Mouse (Mus musculus) kidney, postnatal 14 days (tissue): ENCODE data around the gene Chfr.

ENCODE experiments used
- DNase-seq: peaks from one replicate; pipeline ENCODE4 v3.0.0; 2022; ENCODE audit warnings: mixed read lengths

Chfr gene

DNA sequence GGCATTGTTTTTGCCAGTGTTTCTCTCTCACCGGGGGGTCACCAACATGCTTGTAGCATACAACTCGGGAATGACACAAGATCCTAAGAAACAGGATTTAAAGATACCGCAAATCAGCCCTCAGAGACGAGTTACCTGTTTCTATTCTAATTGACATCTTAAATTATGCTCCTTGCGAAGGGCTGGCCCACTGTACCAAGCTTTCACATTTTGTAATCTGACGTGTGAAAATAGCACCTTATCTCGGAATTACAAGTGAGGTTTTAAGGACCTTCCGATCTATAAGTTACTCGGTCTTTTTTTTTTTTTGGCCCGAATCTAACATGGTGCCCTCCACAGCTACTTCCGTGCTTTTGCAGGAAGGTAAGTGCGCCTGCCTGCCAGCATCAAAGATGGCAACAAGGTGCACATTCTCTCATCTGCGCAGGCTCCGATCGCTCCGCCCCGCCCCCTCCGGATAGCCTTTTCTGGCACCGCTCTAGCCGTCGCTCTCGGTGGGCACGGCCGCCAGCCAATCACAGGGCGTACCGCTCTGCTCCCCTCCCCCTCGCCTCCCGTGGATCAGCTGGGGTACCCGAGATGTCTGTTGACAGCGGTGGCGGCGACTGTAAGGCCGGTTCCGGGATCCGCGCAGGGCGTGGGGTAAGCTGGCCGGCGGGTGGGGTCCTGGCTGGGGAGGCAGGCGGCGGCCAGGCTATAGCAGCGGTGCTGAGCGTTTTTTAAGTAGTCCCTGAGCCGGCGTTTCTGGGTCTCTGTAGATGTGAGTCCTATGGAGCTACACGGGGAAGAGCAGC lies at the start of gene Chfr:
Gene Chfr (plus strand): TSS at position 550 of the 794 bp plus-strand sequence.
- peak; percentile 100 for DNase-seq

DNA sequence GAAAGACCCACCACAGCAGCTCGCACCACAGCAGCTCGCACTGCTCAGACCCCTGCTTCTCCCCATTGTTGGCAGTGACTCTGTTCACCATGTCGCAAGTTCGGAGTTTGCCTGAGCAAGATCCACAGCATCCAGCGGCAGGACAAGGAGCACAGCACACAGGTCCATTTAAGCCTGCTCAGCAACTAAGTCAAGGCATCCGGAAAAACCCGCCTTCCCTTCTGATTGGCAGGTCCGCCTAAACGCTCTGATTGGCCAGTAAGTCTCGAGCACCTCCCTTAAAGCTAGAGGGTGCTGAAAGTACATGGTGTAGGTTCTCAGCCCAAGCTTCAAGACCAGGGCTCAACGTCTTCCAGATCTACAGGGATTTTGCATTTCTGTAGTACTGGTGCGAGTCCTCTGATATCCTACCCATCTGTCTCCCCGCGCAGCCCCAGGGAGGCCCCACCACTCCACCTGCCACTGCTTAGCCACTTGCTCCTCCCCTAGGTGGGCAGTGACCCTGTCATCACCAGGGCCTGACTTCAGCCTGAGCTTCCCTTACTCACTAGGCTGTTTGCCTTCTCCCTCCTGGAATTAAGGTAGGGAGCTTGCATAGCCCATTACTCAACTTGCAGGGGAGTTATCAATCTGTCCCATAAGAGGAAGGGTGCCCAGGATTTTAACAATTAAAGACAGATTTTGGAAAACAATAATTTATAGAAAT lies 49.3 kb upstream of the Chfr start:
- no peak for DNase-seq

DNA sequence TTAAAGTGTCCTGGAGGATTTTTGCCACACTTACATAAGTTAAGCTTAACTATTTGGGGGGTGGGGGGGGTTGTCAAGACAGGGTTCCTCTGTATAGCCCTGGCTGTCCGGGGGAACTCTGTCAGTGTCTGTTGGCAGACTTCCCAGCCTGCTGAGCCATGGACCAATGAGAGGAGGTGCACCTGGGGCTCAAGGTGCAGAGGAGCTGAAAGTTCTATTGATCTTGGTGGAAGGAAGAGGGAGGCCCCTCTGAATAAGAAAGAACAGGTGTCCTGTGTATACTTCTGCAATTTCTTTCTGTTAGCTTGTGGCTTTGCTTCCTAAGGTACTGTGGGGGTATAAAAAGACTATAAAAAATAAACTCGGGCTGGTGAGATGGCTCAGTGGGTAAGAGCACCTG lies 44.1 kb upstream of the Chfr start:
- DNase-seq: no peak

DNA sequence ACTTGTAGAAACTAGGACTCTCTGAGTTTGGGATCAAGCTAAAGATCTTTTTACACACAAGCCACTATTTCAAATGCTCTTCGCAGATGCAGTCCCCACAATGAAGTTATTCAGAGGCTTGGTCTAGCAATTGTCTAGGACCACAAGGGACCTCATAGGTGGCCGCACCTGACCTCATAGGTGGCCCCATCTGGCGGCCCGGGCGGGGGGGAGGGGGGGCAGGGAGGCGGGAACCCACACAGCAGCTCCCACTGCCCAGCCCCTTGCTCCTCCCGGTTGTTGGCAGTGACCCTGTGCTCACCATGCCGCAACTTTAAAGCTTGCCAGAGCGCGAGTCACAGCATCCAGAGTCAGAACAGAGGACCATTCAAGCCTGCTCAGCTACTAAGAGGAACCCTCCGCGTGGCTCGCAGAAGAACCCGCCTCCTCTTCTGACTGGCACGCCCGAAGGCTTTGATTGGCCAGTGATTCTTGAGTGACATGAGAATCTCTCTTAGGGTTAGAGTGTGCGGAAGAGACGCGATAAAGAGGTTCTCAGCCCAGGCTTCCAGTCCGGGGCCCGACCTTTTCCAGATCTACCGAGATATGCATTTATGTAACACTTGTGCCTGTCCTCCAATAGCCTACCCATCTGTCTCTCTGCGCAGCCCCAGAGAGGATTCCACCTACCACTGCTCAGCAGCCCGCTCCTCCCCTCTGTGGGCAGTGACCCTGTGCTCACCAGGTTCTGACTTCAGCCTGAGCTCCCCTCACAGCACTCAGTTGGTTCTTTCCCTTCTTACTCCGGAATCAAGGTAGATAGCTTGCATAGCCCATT lies 41.4 kb upstream of the Chfr start, which contains the start of gene Gm35315:
Gene Gm35315 (minus strand): TSS at position 391 of the 817 bp plus-strand sequence.
- peak; percentile 91 for DNase-seq

DNA sequence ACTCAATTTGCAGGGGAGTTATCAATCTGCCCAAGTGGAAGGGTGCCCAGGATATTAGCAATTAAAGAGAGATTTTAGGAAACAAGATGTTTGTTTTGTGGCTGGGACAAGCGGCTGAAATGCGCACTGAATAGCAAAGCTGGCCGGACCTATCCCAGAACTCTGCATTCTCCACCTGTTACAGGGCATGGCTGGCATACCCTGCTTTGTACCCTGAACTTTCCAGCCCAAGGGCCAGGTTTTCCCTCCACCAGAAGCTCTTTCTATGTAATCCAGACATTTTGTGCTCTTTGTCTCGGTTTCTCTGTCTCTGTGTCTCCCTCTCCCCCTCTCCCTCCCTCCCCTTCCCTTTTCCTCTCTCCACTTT lies 40.8 kb upstream of the Chfr start:
- DNase-seq: no peak

DNA sequence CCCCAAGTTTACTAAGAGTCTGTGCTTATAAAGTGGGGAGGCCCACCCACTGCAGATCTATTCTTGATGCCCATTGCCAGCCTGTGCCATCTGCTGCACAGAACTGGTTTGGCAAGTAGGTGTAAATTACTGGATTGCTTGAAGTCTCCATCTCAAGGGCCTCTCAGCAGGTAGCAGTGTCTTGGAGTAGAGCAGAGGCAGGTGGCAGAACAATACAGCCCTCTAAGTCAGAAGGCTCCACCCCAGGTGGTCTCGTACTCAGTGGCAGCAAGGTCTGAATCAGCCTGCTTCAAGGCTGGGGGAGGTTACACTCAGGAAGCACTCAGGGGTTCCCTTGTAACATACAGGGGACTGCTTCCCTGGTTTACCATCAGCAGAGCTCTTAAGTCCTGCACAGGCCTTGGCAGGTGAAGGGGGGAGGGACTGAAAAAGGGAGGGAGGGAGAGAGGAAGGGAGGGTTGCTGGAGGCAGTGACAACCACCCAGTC lies 36.6 kb upstream of the Chfr start:
- no peak for DNase-seq

DNA sequence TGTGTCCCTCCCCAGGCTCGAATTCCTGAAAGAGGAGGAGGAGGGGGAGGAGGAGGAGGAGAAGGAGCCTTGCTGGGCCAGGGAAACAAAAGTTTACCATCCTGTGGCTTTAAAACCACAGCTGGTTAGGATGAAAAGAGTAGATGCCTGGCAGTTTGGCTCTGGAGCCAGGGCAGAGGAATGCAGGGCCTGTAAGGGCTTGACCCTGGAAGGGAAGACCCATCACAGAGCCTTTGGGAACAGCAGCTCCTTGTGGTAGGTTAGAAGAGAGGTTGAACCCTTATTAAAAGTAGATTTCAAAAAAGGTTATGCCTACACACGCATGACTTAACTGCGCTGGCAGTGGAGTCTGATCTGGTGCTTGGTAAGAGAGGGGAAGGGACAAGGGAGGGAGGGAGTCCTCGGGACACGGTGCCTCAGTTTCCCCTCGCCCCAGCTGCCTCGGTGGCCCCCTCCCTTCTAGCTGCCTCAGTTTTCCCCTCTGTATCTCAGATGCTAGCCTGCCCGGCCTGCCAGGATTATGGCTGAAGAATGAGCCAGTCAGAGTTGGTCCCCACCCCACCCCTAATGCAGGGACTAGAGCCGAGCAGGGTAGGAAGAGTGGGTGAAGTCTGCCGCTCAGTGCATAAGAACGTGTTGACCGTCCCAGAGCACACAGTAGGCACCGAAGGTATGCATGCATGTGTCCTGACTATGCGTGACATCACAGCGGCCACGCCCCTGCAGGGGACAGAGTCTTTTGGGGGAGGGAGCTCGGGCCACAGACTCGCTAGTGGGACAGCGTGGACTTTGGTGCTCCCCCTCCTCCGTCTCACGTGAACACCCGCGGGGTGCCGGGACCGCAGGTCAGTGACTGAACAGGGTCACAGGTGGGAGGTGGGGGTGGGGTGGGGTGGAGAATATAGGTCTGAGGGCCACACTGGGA lies 35.7 kb upstream of the Chfr start, which contains the start of gene Plcxd1:
Gene Plcxd1 (plus strand): TSS at position 314 of the 925 bp plus-strand sequence.
- peak; percentile 53 for DNase-seq

DNA sequence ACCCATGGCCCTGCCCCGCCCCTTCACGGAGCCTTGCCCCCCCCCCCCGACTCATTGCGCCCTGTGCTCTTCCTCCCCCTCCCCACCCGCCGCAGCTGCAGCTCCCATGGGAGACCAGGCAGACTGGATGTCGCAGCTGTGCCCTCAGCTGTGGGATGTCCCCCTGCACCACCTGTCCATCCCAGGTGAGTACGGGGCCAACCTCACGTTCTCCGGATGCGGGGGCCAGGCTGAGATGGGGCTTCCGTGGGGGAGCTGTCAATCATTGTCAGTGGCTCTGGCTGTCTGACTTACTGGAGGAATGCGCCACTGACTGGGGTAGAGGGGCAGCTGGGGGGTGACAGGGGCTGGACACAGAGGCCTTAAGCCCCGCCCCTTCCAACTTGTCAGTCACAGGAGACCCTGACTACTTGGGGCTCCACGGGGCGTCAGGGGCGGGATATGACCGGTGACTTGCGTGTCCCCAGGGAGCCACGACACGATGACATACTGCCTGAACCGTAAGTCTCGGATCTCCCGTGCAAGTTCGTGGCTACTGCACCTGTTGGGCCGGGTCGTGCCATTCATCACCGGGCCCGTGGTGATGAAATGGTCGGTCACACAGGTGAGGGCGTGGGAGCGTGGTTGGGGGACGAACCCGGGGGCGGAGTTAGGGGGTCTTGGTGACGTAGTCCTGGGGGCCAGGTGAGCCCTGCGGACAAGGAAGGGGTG lies 34.6 kb upstream of the Chfr start:
- DNase-seq: peak; percentile 41

DNA sequence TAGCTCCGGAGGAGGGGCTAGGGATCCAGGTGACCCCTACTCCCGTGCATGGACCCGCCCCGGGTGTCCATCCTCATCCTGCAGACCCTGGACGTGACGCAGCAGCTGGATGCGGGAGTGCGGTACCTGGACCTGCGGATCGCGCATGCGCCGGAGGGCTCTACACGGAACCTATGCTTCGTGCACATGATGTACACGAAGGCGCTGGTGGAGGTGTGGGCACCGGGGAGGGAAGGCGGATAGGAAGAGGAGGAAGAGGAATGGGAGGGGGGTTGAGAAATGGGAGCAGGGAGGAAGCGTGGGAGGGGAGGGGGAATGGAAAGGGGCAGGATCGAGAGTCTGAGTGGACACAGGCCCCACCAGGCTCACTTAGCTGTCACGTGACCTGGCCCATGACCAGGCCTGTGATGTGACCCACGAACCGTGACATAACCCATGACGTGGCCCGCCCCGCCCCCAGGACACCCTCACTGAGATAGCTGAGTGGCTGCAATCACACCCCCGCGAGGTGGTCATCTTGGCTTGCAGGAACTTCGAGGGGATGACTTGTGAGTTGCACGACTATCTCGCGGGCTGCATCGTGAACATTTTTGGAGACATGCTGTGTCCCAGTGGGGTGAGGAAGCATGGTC lies 33.8 kb upstream of the Chfr start:
- peak; percentile 61 for DNase-seq

DNA sequence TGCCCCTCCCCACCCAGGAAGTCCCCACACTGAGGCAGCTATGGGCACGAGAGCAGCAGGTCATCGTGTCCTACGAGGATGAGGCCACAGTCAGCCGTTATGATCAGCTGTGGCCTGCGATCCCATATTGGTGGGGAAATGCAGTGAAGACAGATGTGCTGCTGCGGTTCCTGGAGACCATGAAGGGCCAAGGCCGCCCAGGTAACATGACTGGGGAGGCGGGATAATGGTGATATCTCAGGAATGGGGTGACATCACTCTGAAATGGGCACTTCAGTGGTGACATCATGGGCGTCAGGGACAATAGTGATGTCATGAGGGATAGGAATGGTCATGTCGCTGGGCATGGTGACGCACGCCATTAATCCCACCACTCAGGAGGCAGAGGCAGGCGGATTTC lies 33.2 kb upstream of the Chfr start:
- no peak for DNase-seq

DNA sequence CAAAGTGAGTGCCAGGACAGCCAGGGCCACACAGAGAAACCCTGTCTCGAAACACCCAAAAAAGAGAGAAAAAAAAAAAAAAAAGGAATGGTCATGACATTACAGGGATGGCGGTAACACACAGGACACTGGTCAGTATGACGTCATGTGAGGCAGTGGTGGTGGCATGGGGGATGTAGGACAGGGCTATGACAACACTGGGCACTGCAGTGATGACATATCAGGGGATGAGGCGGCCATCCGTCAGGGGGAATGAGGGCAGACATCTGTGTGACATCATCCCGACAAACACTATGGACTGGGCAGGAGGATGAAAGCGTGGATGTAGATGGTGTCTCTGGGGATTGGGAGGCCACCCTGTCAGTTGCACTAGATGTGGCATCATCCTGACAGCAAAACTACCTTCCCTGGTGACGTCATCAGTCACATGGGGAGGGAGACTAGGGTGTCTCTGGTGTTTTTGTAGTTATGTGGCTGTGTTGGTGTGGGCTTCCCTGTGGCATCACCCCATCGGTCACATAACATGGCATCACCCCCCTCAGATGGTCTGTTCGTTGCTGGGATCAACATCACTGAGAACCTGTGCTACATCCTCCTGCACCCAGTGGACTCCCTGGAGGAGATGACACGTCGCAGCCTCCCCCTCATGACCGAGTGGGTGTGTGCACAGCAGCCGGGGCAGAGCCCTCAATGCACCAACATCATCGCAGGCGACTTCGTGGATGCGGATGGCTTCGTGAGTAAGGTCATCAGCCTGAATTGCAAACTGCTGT lies 32.6 kb upstream of the Chfr start:
- DNase-seq: no peak

DNA sequence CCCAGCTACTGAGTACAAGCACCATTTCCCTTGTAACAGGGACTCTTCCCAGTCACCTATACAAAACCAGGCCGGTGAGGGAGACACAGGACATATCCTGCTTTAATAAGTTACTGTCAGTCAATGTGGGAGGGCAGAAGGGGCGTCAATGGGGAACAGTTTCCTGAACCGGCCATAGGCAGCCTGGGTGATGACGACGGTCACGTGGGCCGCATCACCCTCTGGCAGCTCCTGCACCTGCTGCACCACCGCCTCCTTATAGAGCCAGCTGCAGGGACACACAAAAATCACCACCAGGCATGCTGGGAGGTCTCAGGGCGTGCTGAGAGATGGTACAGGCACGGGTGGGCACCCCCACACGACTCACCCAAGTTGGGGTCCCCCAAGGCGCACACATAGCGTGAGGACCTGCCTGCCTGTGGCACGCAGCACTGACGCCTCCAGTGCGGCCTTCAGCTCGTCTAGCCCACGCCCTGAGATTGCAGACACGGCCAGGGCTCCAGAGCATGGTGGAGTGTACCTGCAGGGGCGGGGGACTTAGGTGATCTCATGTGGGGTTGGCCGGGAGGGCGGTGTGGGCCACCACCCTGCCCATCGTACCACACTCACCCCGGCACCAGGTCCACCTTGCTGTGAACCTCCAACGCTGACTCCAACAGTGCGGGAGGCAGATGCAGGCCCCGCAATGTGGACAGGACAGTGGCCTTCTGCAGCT lies 31.6 kb upstream of the Chfr start:
- no peak for DNase-seq

DNA sequence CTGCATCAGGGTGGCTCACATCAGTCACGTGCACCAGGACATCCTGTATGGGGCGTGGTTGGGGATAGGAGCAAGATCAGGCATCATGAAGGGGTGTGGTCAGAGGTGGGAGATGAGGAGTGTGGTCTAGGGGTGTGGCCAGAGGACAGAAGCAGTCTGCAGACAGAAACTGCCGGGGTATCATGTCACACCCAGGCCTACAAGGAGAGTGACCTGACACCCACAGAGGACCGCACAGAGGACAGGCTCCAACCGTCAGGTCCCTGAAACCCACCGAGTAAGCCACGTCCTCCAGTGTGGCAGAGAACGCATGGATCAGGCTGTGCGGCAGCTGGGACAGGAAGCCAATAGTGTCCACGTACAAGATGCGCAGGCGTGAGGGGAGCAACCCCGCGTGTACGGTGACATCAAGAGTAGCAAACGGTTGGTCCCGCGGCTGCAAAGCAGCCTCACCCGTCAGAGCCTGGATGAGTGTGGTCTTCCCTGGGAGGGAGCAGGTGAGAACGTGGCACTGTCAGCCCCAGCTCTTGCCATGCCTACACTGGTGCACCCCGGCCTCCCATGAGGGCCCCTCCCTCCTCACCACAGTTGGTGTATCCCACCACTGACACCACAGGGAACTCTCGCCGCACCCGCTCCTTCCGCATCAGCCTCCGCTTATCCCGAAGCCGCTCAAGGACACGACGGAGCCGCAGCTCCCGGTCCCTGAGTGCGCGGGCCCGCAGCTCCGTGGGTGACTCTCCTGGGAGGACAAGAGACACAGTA lies 30.8 kb upstream of the Chfr start:
- DNase-seq: no peak

DNA sequence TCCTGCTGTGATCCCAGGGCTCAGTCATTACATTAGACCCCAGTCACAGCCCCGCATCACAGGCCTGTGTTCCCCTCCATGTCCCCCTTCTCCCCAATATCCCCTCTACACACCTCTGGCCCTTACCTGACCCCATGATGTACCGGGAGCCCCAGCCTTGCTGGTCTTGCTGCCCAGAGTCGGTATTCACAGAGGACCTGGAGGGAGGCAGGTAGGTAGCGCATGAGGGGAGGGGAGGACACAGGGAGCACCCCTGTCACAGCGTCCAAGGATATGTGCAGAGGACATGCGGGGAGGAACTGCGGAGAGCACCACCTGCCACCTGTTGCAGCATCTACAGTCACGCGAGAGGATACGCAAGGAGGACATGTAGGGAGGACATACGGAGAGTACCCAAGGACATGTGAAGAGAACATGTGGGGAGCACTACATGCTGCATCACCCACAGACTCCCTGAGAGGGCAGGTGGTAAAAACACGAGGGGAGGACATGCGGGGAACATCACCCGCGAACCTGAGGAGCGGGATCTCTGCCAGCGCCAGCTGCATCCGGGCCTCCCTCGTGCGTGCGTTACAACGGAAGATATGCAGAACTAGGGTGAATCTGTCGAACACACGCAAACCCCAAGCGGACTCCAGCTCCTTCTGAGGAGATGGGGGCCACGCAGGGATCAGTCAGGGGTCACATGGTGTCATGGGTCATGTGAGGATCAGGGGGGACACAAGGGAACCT lies 29.3 kb upstream of the Chfr start:
- DNase-seq: no peak

DNA sequence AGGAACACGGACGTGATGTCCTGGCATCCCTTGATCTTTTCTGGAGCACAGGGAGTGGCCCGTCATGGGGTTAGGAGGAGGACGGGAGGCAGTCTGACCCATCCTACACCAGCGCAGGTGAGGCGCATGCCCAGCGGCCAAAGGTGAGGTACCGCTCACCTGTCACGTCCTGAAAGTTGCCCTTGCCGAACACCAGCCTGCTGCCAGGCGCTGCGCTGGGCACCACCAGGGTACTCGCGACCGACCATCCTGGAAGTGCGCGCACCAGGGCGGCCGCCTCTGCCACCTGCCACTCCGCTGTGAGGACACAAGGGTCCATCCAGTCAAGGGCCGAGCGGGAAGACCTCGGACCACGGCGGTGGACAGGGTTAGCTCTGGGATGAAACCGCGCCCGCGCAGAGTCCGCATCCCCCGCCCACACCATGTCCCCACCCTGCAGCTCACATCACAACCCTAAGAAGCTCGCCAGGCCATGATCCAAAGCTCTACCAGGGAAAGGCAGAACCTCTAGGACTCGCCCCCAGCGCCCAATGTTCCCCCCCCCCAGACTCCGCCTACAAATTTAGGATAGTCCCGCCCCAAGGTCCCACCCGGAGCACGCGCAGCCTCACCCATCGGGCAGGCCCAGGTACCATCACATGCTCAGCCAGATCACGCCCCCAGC lies 28.6 kb upstream of the Chfr start:
- DNase-seq: peak; percentile 8

DNA sequence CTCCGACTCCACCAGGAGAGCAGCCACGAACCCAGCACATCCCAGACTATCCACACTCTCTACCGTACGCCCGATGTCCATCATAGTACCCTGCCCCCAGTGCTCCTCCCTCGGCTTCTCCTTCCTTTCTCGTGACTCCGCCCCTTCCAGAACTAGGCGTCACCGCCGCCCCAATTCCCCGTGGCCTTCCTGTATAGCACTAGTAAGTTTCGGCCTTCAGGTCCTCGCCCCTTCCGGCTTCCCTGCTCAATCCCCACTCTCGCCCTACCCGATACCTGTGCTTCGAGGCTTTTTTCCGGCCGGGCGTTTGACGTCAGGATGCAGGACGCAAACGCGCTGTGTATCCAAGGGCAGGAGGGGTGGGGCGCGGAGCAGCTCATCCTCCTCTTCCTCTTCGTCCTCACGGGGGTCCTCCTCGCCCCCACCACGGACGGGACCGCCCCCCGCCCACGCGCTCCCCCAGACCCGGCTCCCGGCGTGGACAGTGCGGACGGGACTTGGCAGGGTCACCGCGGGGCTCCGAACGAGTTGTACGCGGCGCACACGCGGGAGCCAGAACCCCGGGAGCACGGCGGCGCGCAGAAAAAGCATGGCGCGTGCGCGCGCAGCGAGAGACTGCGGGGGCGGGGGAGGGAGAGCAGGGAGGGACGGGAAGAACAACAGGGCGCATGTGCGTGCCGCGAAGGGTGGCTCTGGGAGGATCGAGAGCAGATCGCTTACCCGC lies 27.9 kb upstream of the Chfr start, which contains the start of gene Gtpbp6:
Gene Gtpbp6 (minus strand): TSS at position 617 of the 724 bp plus-strand sequence.
- peak; percentile 98 for DNase-seq

DNA sequence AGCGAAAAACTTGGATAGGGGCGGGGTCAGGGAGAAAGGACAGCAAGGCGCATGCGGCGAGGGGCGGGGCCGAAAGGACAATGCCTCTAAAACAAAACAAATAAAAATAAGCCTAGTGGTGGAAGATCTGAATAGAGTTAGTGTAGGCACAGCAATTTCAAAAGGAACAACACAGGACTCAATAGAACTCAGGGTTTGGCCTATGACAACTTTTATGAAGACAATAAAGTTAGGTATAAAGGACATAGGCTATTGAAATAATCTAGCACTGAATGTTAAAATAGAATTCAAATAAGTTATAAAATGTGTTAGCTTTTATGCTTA lies 27.4 kb upstream of the Chfr start:
- no peak for DNase-seq
